Mouse (Mus musculus): Measurements from ENCODE around the gene Gramd1b. TPM values are rescaled to one million over a fixed set of nuclear protein-coding genes. Genes with fewer than 3 reads are reported as not detected.
A peak's percentile ranks its signal among the peaks of the same experiment; 100 is the strongest.

Gene Gramd1b
- polyA plus RNA-seq, 1 experiment: 129 TPM

GRCm38 (mm10) chr9:40433286-40433685 lies 97.9 kb downstream of the Gramd1b start:
- no peak for DNase-seq (ENCODE audit: extremely low spot score in 1 of 2, low spot score in 1 of 2)

DNA sequence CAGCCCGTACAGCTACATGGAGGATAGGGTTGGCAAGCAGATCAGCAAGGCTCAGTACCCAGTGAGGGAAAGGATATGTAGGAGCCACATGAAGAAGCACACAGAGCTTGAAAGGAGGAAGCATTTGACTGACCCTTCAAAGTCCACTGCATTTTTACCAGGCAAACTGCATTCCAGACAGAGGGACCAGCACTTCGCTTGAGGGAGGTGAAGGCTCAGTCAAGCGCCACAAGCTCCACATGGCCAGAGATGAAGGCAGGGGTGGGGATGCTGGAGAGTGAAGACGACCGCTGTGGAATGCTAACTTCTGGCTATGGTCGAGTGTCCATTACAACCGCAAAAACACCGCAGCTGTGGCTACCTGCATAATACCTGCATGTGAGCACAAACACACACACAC lies 100.2 kb downstream of the Gramd1b start:
- DNase-seq (ENCODE audit: extremely low spot score in 1 of 2, low spot score in 1 of 2): no peak

DNA sequence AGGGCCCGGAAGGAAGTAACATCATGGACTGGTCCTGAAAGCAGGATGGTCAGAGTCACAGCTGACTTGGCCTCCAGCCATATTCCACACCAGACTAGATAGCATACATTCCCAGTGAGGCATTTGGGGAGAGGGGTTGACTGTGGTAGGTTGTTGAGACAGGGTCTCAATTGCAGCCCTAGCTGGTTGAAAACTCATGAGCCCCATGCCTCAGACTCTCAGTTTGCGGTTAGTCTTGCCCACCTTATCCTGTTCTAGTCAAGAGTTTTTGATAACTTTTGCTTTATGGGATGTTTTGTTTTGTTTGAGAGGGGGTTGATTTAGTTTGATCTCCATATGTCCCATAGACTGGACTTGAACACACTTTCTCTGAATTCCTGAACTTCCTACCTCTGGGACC lies 103.5 kb downstream of the Gramd1b start:
- no peak for DNase-seq (ENCODE audit: extremely low spot score in 1 of 2, low spot score in 1 of 2)

DNA sequence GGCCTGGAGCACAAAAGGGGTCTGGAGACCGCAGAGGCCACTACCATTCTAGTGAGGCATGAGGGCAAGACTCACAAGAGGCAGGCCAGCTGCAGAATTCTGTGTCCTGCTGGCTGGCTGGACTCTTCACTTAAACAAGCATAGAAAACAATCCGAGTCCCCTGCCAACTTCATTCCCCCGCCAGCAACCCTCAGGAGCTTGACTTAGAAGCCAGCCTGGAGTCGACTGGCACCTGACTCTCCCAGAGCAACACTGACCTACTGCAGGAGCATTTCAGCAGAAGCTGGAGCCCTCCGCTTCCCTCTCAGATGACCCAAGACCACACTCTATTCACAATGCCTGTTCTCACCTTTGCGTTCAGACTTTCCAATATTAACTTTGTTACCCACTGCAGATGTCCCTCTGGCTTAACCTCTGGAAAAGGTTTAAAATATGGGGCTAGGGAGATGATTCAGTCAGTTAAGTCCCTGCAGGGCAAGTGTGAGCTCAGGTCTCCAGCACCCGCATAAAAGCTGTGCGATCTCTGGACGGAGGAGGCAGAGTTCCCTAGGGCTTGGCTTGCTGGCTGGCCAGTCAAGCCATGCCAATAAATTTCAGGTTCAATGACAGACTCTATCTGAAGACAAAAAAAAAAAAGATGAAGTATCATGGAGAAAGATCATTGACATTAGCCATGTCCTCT lies 104.8 kb downstream of the Gramd1b start:
- DNase-seq (ENCODE audit: extremely low spot score in 1 of 2, low spot score in 1 of 2): no peak

- no peak for DNase-seq (ENCODE audit: extremely low spot score in 1 of 2, low spot score in 1 of 2)
These were observed 106.3 kb downstream of the Gramd1b start for GRCm38 (mm10) chr9:40424874-40425273.

- DNase-seq (ENCODE audit: extremely low spot score in 1 of 2, low spot score in 1 of 2): no peak
These were observed 107.7 kb downstream of the Gramd1b start for GRCm38 (mm10) chr9:40423427-40423867.

GRCm38 (mm10) chr9:40422368-40423057 lies 108.7 kb downstream of the Gramd1b start:
- DNase-seq (ENCODE audit: extremely low spot score in 1 of 2, low spot score in 1 of 2): no peak

DNA sequence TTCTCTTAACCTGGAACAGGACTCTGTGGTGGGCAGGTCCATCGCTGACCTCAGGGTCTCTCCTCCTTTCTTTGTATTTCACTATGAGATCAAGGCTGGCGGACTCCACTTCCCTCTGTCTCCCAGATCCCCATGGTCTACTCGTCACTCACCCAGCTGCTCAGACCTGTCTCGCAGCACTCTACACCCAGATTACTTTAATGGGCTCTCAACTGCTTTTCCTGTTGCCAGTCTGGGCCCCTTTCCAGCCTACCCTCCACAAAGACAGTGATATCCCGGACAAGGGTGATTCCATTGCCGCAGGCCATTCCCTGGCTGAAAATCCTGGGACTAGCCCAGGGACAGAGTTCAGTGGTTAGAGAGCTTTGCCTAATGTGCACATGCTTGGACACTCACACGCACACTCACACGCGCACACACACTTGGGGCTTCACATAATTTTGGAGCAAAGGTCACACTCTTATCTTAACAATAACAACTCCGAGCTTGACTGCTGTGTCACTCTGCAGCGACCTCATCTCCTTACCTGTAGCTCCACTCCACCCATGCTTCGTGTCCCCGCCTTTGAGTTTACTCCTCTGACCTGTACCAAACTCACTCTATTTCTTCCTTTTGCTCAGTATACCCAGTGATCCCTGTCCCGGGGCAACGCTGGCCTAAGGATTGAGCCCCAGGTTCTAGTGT lies 110.4 kb downstream of the Gramd1b start:
- no peak for DNase-seq (ENCODE audit: extremely low spot score in 1 of 2, low spot score in 1 of 2)

DNA sequence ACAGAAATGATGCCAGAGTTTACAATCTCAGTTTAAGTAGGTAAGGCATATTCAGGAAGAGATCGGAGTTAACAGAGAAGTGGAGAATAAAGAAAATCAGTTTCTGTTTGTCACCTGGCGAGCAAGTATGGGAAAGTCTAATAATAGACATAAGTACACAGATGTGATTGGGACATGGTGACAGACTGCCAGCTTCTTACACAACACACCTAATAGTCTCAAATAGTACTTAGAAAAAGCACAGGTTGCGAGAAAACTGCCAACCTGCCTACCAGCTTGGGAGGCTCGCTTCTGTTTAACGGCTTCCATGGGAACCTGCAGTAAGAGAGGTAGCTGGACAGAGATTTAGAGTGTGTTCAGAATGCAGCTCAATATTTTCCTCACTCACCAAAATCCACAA lies 112.4 kb downstream of the Gramd1b start:
- no peak for DNase-seq (ENCODE audit: extremely low spot score in 1 of 2, low spot score in 1 of 2)

- DNase-seq (ENCODE audit: extremely low spot score in 1 of 2, low spot score in 1 of 2): peak in 1 of 2 experiments; percentile 36
These were observed 115.0 kb downstream of the Gramd1b start for GRCm38 (mm10) chr9:40416150-40416549.

DNA sequence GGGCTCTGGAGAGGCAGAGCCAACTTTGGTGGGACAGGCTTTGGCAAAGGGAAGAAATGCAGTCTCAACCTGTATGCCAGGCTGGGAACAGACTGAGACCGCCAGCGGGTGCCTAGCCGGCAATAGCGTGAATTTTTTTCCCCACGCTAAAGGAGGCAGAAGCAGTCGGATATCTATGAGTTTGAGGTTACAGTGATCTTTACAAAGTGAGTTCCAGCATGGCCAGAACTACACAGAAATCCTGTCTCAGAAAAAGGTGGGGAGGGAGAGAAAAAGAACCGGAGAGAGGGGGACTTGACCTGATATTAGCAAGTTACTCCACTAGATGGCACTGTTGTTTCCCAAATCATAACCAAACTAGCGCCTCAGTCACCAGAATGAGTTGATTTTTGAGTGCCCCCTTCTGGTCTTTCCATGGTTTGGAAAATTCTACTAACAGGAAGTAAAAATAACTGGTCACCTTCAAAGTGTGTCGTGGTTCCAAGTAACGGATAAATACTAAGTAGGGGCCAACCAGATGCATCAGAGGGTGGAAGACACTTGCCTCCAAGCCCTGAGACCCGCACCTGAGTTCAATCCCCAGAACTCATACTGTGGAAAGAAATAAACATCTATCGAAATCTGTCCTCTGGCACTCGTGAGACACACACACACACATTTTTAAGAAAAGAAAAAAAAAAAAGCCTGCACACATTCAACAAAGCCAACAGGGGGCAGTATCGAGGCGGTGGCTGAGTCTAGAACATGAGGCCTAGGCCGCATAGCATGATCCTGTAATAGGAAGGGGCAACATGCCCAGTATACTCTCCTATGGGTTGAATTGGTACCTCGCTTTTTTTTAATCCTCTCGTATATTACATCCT lies 116.0 kb downstream of the Gramd1b start:
- peak; percentile 71 to 95 for DNase-seq (ENCODE audit: extremely low spot score in 1 of 2, low spot score in 1 of 2)

DNA sequence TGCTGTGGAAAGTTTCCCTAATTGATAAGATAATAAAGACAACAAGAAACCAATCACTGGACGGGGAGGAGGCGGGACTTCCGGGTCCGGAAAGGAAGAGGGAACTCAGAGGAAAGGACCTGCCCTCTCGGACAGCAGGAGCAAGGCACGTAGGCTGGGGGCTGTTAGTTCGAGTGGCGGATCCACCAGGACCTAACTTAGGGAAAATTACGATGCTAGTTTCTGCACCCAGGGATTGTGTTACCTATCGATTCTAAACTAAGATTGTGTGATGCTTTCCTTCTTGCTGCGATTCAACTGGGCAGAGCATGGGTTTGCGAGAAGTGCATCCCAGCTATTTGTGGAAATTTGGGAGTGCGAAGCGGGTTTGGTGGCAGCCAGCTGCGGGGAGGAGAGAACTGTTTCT lies 116.7 kb downstream of the Gramd1b start:
- peak; percentile 65 to 81 for DNase-seq (ENCODE audit: extremely low spot score in 1 of 2, low spot score in 1 of 2)

DNA sequence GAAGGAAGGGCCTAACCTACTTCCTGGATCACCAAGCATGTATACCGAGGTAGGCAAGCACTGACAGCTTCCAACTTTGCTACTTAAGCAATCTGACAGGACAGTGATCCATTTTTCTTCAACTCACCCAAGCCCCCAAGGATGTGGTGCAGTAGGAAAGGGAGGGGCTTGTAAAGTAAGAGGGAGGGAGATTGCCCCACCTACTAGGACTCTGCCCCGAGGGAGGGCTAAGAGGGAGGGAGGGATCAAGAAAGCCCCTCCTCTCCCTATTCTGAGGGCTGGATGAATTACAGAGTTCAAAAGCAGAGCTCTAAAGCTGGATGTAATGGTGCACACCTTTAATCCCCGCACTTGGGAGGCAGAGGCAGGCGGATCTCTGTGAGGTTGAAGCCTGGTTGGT lies 117.6 kb downstream of the Gramd1b start:
- no peak for DNase-seq (ENCODE audit: extremely low spot score in 1 of 2, low spot score in 1 of 2)

- DNase-seq (ENCODE audit: extremely low spot score in 1 of 2, low spot score in 1 of 2): no peak
These were observed 118.3 kb downstream of the Gramd1b start for GRCm38 (mm10) chr9:40412931-40413330.

DNA sequence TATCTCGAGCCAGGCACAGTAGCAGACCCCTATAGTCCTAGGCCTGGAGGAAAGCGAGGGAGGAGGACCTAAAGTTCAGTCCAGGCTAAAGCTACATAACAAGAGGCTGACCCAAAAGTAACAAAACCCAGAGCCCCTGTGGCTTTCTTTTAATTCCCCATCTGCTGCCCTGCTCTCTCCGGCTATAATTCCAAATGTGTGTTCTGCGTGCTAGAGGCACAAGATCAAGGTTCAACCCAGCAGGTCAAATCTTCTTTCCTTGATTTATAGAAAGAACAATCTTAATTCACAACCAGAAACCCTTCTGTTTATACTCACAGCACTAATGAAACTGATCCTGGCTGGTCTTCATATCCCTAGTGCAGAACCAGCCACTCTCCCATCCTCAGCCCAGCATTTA lies 118.9 kb downstream of the Gramd1b start:
- no peak for DNase-seq (ENCODE audit: extremely low spot score in 1 of 2, low spot score in 1 of 2)

GRCm38 (mm10) chr9:40410895-40411294 lies 120.3 kb downstream of the Gramd1b start:
- no peak for DNase-seq (ENCODE audit: extremely low spot score in 1 of 2, low spot score in 1 of 2)

- DNase-seq (ENCODE audit: extremely low spot score in 1 of 2, low spot score in 1 of 2): no peak
These were observed 122.1 kb downstream of the Gramd1b start for GRCm38 (mm10) chr9:40409071-40409470.

DNA sequence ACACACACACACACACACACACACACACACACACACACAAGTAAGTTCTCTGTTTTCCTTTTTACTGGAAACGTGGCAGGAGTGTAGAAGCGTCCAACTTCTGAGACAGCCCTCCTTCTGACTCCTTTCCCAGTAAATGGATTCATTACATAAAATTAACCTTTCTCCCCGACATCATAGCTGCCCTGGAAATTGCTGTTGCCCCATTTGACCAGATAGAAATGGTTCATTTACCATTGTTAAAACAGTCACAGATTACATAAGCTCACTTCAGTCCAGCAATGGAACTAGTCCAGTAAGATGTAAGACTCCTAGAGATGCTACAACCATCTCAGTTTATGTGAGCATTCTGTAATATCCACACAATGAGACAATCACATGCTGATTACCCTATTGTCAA lies 122.8 kb downstream of the Gramd1b start:
- no peak for DNase-seq (ENCODE audit: extremely low spot score in 1 of 2, low spot score in 1 of 2)

GRCm38 (mm10) chr9:40407876-40408275 lies 123.3 kb downstream of the Gramd1b start:
- no peak for DNase-seq (ENCODE audit: extremely low spot score in 1 of 2, low spot score in 1 of 2)

DNA sequence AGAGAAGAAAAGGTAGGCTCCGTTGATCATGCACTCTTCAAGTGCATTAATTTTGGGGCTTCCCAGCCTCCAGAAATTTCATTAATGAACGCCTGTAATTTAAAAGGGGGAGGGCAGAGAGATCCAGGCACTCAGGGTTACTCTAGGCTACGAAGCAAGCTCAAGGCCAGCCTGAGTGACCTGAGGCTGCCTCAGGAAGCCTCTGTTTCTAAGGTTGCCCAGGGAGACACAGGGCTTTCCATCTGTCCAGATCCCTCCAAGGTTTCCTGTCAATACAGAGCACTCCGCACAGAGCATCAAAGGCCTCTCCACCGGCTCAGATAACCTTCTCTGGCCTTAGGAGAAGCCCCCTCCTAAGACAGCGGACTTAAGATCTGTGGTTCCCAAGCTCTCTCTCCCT lies 125.4 kb downstream of the Gramd1b start:
- DNase-seq (ENCODE audit: extremely low spot score in 1 of 2, low spot score in 1 of 2): no peak

GRCm38 (mm10) chr9:40405263-40405662 lies 125.9 kb downstream of the Gramd1b start:
- DNase-seq (ENCODE audit: extremely low spot score in 1 of 2, low spot score in 1 of 2): no peak
